Mouse (Mus musculus) kidney, postnatal 0 days (tissue): ENCODE measurements around the gene Rbmxl1. TPM values are rescaled to one million over a fixed set of nuclear protein-coding genes. Genes with fewer than 3 reads are reported as not detected.
"Not testable (repeated sequence)": the region's sequence is repeated elsewhere in the genome, so short reads cannot be mapped to it uniquely, and the experiment has no call there.

Source experiments
- ATAC-seq: fragments of 200-750 bp; cut with Nextera tagmentation; replicated peaks from 2 replicates; pipeline ENCODE4 v1.8.0; 2017; ENCODE audit warnings: low read depth, moderate number of reproducible peaks, moderate TSS enrichment, moderate library complexity; ENCODE audit not compliant: low FRiP score
- DNase-seq: peaks from one replicate; pipeline ENCODE4 v3.0.0-alpha.2; 2016; ENCODE audit warnings: low spot score
- H3K27ac ChIP-seq: fragments of 300-500 bp; sonication (generic); 2 replicates; pipeline ENCODE4 v1.5.1; 2014; ENCODE audit warnings: mild to moderate bottlenecking
- H3K27me3 ChIP-seq: fragments of 300-500 bp; sonication (generic); 2 replicates; pipeline ENCODE4 v1.6.1; 2014; ENCODE audit warnings: low read length, mixed read lengths; ENCODE audit not compliant: insufficient read depth
- H3K36me3 ChIP-seq: fragments of 300-500 bp; sonication (generic); 2 replicates; pipeline ENCODE4 v1.6.1; 2014; ENCODE audit warnings: low read length, mixed read lengths; ENCODE audit not compliant: insufficient read depth
- H3K4me1 ChIP-seq: fragments of 300-500 bp; sonication (generic); replicated peaks from 2 replicates; pipeline ENCODE4 v1.6.1; 2014; ENCODE audit warnings: antibody characterized with exemption, low read length, mixed read lengths; ENCODE audit not compliant: insufficient read depth
- H3K4me2 ChIP-seq: fragments of 300-500 bp; sonication (generic); 2 replicates; pipeline ENCODE4 v1.6.1; 2014; ENCODE audit warnings: mild to moderate bottlenecking, low read length, moderate library complexity, mixed read lengths
- H3K4me3 ChIP-seq: fragments of 300-500 bp; sonication (generic); replicated peaks from 2 replicates; pipeline ENCODE4 v1.5.1; 2014; ENCODE audit warnings: low read depth, low read length
- H3K9ac ChIP-seq: fragments of 300-500 bp; sonication (generic); 2 replicates; pipeline ENCODE4 v1.6.1; 2014; ENCODE audit warnings: low read depth, low read length
- H3K9me3 ChIP-seq: fragments of 300-500 bp; sonication (generic); replicated peaks from 2 replicates; pipeline ENCODE4 v1.6.1; 2016; ENCODE audit warnings: low read length, inconsistent platforms, mixed read lengths
- CTCF ChIP-seq: IDR thresholded peaks from 2 replicates; pipeline ENCODE4 v1.5.1; 2016; ENCODE audit warnings: antibody characterized with exemption, low read depth, mild to moderate bottlenecking, moderate library complexity
- WGBS: fragments of 180-500 bp; shearing (Covaris S2); extraction: QIAGEN DNeasy Blood & Tissue Kit; methylation state at CpG from one replicate; pipeline ENCODE4 v1.1.7; 2014; 5-methylcytosine and 5-hydroxymethylcytosine counted together
- polyA plus RNA-seq: library from polyadenylated mRNA; unstranded; fragments of >200 nt; fragmentation: Nextera tagmentation; extraction: Ambion mirVana; gene quantifications from 2 replicates; pipeline ENCODE4 v1.2.1, GENCODE M21; 2015

The Rbmxl1 gene
- polyA plus RNA-seq, 1 experiment from 2014 or later = 150 TPM

DNA sequence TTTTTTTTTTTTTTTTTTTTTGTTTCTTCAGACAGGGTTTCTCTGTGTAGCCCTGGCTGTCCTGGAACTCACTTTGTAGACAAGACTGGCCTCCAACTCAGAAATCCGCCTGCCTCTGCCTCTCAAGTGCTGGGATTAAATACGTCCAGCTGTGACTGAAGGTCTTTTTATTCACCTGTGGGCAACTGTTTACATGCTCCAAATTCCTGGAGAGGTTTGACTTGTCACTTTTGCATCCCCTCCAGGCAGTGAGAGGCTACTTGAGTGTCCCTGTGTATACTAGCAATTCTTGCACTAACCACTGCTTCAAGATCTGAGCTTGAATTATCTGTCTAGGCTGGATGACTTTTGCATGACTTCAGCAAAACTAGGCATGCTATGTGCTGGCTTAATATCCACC, 6.0 kb downstream of the Rbmxl1 start:
- H3K36me3 ChIP-seq = 0 out of 2 replicates have a peak, but pooled peaks cover 8% of the 10 kb centered on the region
- ATAC-seq (no peak), DNase-seq (no peak)
- H3K4me2 ChIP-seq = no peak overlapping the region
- H3K4me3 ChIP-seq = no peak overlapping the region
- no peak overlapping the region for H3K27ac ChIP-seq
- no peak for TF ChIP-seq CTCF
- 92% methylated on average over 2 of the region's 2 CpGs for WGBS
- no peak overlapping the region for H3K9ac ChIP-seq
- no peaks in the 10 kb centered on the region for H3K4me1 ChIP-seq
- no peaks in the 10 kb centered on the region for H3K27me3 ChIP-seq
- no peaks in the 10 kb centered on the region for H3K9me3 ChIP-seq

DNA sequence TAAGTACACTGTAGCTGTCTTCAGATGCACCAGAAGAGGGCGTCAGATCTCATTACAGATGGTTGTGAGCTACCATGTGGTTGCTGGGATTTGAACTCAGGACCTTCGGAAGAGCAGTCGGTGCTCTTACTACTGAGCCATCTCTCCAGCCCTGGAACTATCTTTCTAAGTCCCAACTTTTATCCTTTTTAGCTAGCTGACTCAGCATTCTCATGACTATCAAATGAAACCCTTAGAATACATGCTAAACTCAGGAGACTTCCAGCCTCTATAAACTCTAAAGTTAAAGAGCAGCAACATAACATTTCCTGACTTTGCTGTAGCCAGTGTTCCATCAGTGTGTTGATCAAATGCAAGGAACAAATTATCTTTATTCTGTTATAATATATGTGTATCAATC, 12.4 kb downstream of the Rbmxl1 start:
- not testable (repeated sequence) for H3K9me3 ChIP-seq, H3K27me3 ChIP-seq, DNase-seq, H3K36me3 ChIP-seq, H3K27ac ChIP-seq, H3K4me2 ChIP-seq, H3K4me3 ChIP-seq, ATAC-seq, H3K4me1 ChIP-seq, H3K9ac ChIP-seq
- WGBS = 94% methylated on average over 2 of the region's 3 CpGs

DNA sequence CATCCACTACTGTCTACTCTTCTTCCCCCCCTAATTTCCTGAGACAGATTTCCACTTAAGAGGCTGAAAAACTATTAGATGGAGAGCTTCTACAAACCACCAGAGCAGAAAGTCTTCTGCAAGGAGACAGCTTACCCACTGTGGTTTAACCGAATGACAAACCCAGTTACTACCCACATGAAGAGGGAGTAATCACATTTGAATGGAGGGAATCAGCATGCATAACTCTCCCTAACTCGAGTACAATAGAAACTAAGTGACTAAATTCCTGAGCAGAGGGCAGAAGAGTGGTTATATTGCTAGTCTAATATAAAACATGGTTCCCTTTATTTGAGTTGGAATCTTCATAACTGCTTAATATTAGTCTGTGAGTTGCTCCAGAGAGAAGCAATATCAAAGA, 15.7 kb downstream of the Rbmxl1 start:
- no peak overlapping the region for H3K9ac ChIP-seq
- H3K9me3 ChIP-seq = no peaks in the 10 kb centered on the region
- no peaks in the 10 kb centered on the region for H3K4me1 ChIP-seq
- no peaks in the 10 kb centered on the region for H3K27me3 ChIP-seq
- 30% methylated on average over 2 of the region's 2 CpGs for WGBS
- no peak overlapping the region for H3K4me3 ChIP-seq
- H3K4me2 ChIP-seq = no peak overlapping the region
- DNase-seq (no peak), ATAC-seq (no peak)
- H3K27ac ChIP-seq = no peak overlapping the region
- H3K36me3 ChIP-seq = no peaks in the 10 kb centered on the region
- no peak for TF ChIP-seq CTCF

DNA sequence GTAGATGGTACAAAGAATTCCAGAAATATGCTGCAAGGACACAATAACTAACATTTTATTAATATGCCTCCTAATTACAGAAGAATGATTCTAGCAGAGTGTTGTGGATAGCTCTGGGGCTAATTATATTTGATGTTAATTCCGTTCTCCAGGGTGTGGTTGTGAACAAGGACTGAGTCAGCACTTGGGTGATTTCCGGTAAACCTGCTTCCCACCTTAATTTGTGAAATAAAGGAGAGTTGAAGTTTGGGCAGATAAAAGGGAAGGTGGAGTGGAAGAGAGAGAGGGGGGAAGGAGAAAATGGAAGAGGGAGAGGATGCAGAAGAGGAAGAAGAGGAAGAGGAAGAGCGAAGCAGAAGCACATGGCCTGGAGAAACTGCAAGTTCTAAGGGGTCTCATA, 19.0 kb downstream of the Rbmxl1 start:
- 74% methylated on average over 3 of the region's 3 CpGs for WGBS
- no peak for TF ChIP-seq CTCF
- Histone ChIP-seq H3K4me2 (no peak overlapping the region), H3K9me3 (no peaks in the 10 kb centered on the region), H3K27me3 (no peaks in the 10 kb centered on the region), H3K27ac (no peak overlapping the region), H3K36me3 (no peaks in the 10 kb centered on the region), H3K9ac (no peak overlapping the region), H3K4me3 (no peak overlapping the region), H3K4me1 (no peaks in the 10 kb centered on the region)
- ATAC-seq (no peak), DNase-seq (no peak)

DNA sequence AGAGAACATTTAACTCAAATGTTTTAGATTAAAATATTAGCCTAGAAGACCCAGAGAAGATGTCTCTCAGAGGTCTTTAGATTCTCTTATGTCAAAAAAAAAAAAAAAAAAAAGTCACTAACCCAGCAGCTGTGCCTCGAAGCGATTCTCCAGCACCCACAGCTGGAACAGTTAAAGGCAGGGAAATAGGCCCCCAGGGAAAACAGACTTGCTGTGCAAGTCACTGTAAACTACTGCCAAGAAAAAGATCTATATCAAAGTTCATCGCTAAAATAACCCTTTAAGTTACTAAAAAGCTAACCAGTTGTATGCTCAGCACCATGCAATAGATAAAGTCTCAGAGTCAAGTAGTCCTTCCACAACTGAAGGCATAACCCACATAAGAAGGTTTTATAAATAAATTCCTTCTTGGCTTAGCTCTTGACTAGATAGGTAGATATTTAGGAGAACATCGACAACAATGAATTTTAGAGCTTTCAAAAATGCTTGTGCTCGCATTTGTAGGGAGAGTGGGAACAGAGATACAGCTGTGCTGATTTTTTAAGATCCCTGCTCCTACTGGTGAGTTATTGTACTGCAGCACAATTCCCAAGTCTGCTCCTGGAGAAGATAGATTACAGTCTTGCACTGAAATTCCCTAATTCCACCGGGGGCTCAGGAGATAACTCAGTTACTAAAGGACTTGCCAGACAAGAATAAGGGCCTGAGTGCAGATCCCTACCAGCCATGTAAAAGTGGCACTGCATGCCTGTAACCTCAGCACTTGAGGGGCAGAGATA, 31.5 kb downstream of the Rbmxl1 start:
- peak; percentile 61 for DNase-seq
- no peak for ATAC-seq
- no peak overlapping the region for H3K4me3 ChIP-seq
- H3K27ac ChIP-seq = no peak overlapping the region
- H3K4me2 ChIP-seq = no peak overlapping the region
- H3K36me3 ChIP-seq = no peaks in the 10 kb centered on the region
- H3K9me3 ChIP-seq = no peaks in the 10 kb centered on the region
- H3K9ac ChIP-seq = no peak overlapping the region
- TF ChIP-seq CTCF = peak; percentile 60
- H3K27me3 ChIP-seq = no peaks in the 10 kb centered on the region
- no peaks in the 10 kb centered on the region for H3K4me1 ChIP-seq
- WGBS = 42% methylated on average over 6 of the region's 6 CpGs

DNA sequence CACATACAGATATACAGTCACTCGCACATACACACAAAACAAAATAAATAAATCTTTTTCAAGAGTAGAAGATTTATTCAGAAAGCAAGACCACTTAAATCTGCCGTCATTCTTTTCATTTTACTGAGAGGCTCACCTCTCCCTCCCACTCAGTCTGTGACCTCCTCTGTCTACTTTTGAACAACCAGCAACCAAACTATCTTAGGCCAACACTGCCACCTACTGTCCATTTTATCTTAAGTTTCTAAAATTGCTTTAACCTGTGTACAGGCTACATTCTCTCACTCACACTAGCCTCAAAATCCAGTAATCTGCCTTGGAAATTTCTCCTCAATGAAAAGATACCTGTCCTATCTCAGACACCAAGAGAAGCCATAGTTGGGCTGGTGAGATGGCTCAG, 40.8 kb downstream of the Rbmxl1 start:
- H3K27ac ChIP-seq = no peak overlapping the region

DNA sequence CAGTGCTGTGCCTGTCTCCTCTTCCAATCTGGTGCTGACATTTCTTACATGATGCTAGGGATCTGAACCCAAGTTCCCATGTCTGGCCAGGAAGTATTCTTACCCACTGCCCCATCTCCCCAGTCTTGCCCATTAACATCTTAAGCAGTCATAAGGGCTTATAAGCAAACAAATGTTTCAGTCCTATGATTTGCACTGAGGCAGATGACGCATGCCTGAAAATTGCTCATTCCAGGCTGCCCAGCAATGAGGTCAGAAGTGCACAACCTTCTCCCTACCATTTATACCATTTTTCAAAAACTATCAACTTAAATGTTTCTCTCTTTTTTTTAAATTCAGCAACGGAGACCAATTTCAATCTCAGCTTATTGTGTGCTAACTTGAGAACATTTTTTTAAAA, 44.8 kb downstream of the Rbmxl1 start:
- 80% methylated on average over 2 of the region's 2 CpGs for WGBS
- H3K27ac ChIP-seq = no peak overlapping the region
- no peak for DNase-seq
- ATAC-seq = no peak
- H3K36me3 ChIP-seq = no peaks in the 10 kb centered on the region
- no peak overlapping the region for H3K9ac ChIP-seq
- no peaks in the 10 kb centered on the region for H3K9me3 ChIP-seq
- H3K4me3 ChIP-seq = no peak overlapping the region
- no peak for TF ChIP-seq CTCF
- no peak overlapping the region for H3K4me2 ChIP-seq
- no peaks in the 10 kb centered on the region for H3K4me1 ChIP-seq
- no peaks in the 10 kb centered on the region for H3K27me3 ChIP-seq

More for the DNA sequence above, 40.8 kb downstream of the Rbmxl1 start:
- H3K9ac ChIP-seq = no peak overlapping the region
- H3K4me2 ChIP-seq = no peak overlapping the region
- H3K27me3 ChIP-seq = no peaks in the 10 kb centered on the region
- peak; percentile 23 for TF ChIP-seq CTCF
- ATAC-seq = no peak
- peak; percentile 16 for DNase-seq
- no peaks in the 10 kb centered on the region for H3K4me1 ChIP-seq
- WGBS = 73% methylated on average over 2 of the region's 2 CpGs
- no peak overlapping the region for H3K4me3 ChIP-seq
- H3K9me3 ChIP-seq = no peaks in the 10 kb centered on the region
- no peaks in the 10 kb centered on the region for H3K36me3 ChIP-seq
